Mouse (Mus musculus) layer of hippocampus, adult 9-10 months (tissue): ENCODE results near the gene Stard3.
"Not testable (repeated sequence)": the region's sequence is repeated elsewhere in the genome, so short reads cannot be mapped to it uniquely, and the experiment has no call there.

Experiments
- DNase-seq: peaks from one replicate; pipeline ENCODE4 v3.0.0; 2022; ENCODE audit warnings: low spot score

Stard3 gene

GRCm38 (mm10) chr11:98376756-98377155 is 18.6 kb downstream of the Stard3 start:
- DNase-seq, result no peak

- DNase-seq, result no peak
These were observed 19.6 kb downstream of the Stard3 start for GRCm38 (mm10) chr11:98377787-98378186.

GRCm38 (mm10) chr11:98379379-98379778 is 21.2 kb downstream of the Stard3 start:
- DNase-seq, result no peak

GRCm38 (mm10) chr11:98380106-98380505 is 21.9 kb downstream of the Stard3 start:
- DNase-seq, result no peak

- no peak for DNase-seq
These were observed 23.5 kb downstream of the Stard3 start for GRCm38 (mm10) chr11:98381651-98382050.

GRCm38 (mm10) chr11:98382405-98382804 is 24.2 kb downstream of the Stard3 start:
- not testable (repeated sequence) for DNase-seq

GRCm38 (mm10) chr11:98383261-98384030 is 25.3 kb downstream of the Stard3 start, which contains the start of gene Tcap:
Gene Tcap, plus strand, starts transcription at chr11:98383811.
- DNase-seq, result no peak

- no peak for DNase-seq
These were observed 26.0 kb downstream of the Stard3 start for GRCm38 (mm10) chr11:98384216-98384615.

- no peak for DNase-seq
These were observed 26.8 kb downstream of the Stard3 start for GRCm38 (mm10) chr11:98384721-98385637.

GRCm38 (mm10) chr11:98385638-98386585 is 27.7 kb downstream of the Stard3 start, which contains the start of gene Pnmt:
Gene Pnmt, plus strand, starts transcription at chr11:98386450.
- DNase-seq, result no peak

- no peak for DNase-seq
These were observed 28.4 kb downstream of the Stard3 start for GRCm38 (mm10) chr11:98386596-98386995.

- DNase-seq, result no peak
These were observed 28.9 kb downstream of the Stard3 start for GRCm38 (mm10) chr11:98387056-98387577.

GRCm38 (mm10) chr11:98388282-98388681 is 30.1 kb downstream of the Stard3 start:
- DNase-seq, result no peak

- no peak for DNase-seq
These were observed 31.1 kb downstream of the Stard3 start for GRCm38 (mm10) chr11:98389221-98389780.

- no peak for DNase-seq
These were observed 32.0 kb downstream of the Stard3 start for GRCm38 (mm10) chr11:98390141-98390540.

GRCm38 (mm10) chr11:98392034-98392433 is 33.9 kb downstream of the Stard3 start:
- DNase-seq, result no peak

GRCm38 (mm10) chr11:98392645-98393044 is 34.5 kb downstream of the Stard3 start:
- DNase-seq, result no peak

- no peak for DNase-seq
These were observed 35.1 kb downstream of the Stard3 start for GRCm38 (mm10) chr11:98393317-98393716.

GRCm38 (mm10) chr11:98394301-98394700 is 36.1 kb downstream of the Stard3 start:
- DNase-seq, result no peak

- DNase-seq, result no peak
These were observed 36.9 kb downstream of the Stard3 start for GRCm38 (mm10) chr11:98395041-98395440.

GRCm38 (mm10) chr11:98397946-98398345 is 39.8 kb downstream of the Stard3 start:
- no peak for DNase-seq
